Mouse (Mus musculus): Measurements from ENCODE around the gene Ipmk. TPM values are rescaled to one million over a fixed set of nuclear protein-coding genes. Genes with fewer than 3 reads are reported as not detected.
A peak's percentile ranks its signal among the peaks of the same experiment; 100 is the strongest.

Ipmk gene
- polyA plus RNA-seq, 1 experiment from 2014 or later: 18.2 TPM

- Histone ChIP-seq H3K36me3 (ENCODE audit: control insufficient read depth, insufficient read depth, low read length) (no peaks in the 10 kb centered on the region), H3K4me2 (no peak overlapping the region), H3K4me1 (replicated peaks; ENCODE audit: control insufficient read depth, insufficient read depth, low read length) (no peaks in the 10 kb centered on the region), H3K27me3 (replicated peaks; ENCODE audit: control insufficient read depth, insufficient read depth, low read length) (no peaks in the 10 kb centered on the region), H3K4me3 (ENCODE audit: low read depth, low read length) (no peak overlapping the region), H3K27ac (ENCODE audit: low read depth, low read length) (no peak overlapping the region), H3K9ac (ENCODE audit: low read depth, low read length) (no peak overlapping the region), H3K9me3 (ENCODE audit: control insufficient read depth, low read length) (no peaks in the 10 kb centered on the region)
- ATAC-seq (replicated peaks; ENCODE audit: low FRiP score): no peak
- 79% methylated on average over 3 of the region's 3 CpGs for WGBS
- no peak for DNase-seq (ENCODE audit: low spot score)
Observed at GRCm38 (mm10) chr10:71468315-71468714, 120.8 kb downstream of the Ipmk start.

DNA sequence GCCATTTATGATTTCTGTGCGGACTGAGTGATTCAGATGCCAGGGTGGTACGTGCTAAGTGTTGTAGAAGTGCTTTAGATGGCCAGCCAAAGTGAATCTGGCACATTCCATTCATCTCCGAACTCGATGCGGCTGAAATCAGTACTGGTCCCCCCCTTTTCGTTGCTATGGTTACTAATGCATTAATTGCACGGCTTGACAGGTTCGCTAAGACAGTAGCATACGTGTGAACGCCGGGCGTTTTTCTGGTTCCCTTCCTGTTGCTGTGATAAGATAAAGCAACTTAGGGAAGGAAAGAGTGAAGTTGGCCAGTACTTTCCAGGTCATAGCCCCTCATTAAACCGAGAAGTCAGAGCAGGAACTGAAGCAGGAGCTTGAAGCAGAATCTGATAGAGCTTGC is 122.2 kb downstream of the Ipmk start:
- no peaks in the 10 kb centered on the region for H3K4me1 ChIP-seq (replicated peaks; ENCODE audit: control insufficient read depth, insufficient read depth, low read length)
- H3K27ac ChIP-seq (ENCODE audit: low read depth, low read length): no peak overlapping the region
- no peaks in the 10 kb centered on the region for H3K9me3 ChIP-seq (ENCODE audit: control insufficient read depth, low read length)
- H3K4me2 ChIP-seq: no peak overlapping the region
- no peak overlapping the region for H3K4me3 ChIP-seq (ENCODE audit: low read depth, low read length)
- no peak for ATAC-seq (replicated peaks; ENCODE audit: low FRiP score)
- 70% methylated on average over 13 of the region's 13 CpGs for WGBS
- H3K9ac ChIP-seq (ENCODE audit: low read depth, low read length): no peak overlapping the region
- no peaks in the 10 kb centered on the region for H3K36me3 ChIP-seq (ENCODE audit: control insufficient read depth, insufficient read depth, low read length)
- no peaks in the 10 kb centered on the region for H3K27me3 ChIP-seq (replicated peaks; ENCODE audit: control insufficient read depth, insufficient read depth, low read length)
- DNase-seq (ENCODE audit: low spot score): no peak

- Histone ChIP-seq H3K9ac (ENCODE audit: low read depth, low read length) (no peak overlapping the region), H3K27me3 (replicated peaks; ENCODE audit: control insufficient read depth, insufficient read depth, low read length) (no peaks in the 10 kb centered on the region), H3K4me2 (no peak overlapping the region), H3K9me3 (ENCODE audit: control insufficient read depth, low read length) (no peaks in the 10 kb centered on the region), H3K36me3 (ENCODE audit: control insufficient read depth, insufficient read depth, low read length) (no peaks in the 10 kb centered on the region), H3K4me1 (replicated peaks; ENCODE audit: control insufficient read depth, insufficient read depth, low read length) (no peaks in the 10 kb centered on the region), H3K27ac (ENCODE audit: low read depth, low read length) (no peak overlapping the region), H3K4me3 (ENCODE audit: low read depth, low read length) (no peak overlapping the region)
- WGBS: 80% methylated on average over 6 of the region's 6 CpGs
- no peak for DNase-seq (ENCODE audit: low spot score)
- no peak for ATAC-seq (replicated peaks; ENCODE audit: low FRiP score)
Observed at GRCm38 (mm10) chr10:71472033-71472432, 124.5 kb downstream of the Ipmk start.

DNA sequence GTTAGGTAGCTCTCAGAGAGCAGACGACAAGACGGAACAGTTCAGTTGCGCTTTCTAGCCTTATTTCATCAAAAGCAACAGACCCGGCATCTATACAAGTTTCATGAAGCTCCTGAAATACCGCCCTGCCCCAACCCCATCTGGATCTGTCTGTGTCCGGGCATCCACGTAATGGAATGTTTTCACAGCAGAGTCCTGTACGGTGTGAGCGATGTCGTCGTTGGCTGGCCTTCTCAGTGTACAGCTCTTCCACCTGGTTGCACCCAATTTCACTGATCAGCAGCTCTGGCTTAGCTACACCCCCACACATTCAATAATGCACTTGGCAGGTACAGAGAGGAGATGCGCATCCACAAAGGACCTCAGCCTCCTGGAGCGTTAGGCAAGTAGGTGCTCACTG is 126.0 kb downstream of the Ipmk start:
- H3K27ac ChIP-seq (ENCODE audit: low read depth, low read length): no peak overlapping the region
- no peak for DNase-seq (ENCODE audit: low spot score)
- no peaks in the 10 kb centered on the region for H3K27me3 ChIP-seq (replicated peaks; ENCODE audit: control insufficient read depth, insufficient read depth, low read length)
- no peaks in the 10 kb centered on the region for H3K36me3 ChIP-seq (ENCODE audit: control insufficient read depth, insufficient read depth, low read length)
- no peak overlapping the region for H3K4me2 ChIP-seq
- no peak for ATAC-seq (replicated peaks; ENCODE audit: low FRiP score)
- H3K4me3 ChIP-seq (ENCODE audit: low read depth, low read length): no peak overlapping the region
- no peaks in the 10 kb centered on the region for H3K4me1 ChIP-seq (replicated peaks; ENCODE audit: control insufficient read depth, insufficient read depth, low read length)
- WGBS: 87% methylated on average over 13 of the region's 13 CpGs
- no peak overlapping the region for H3K9ac ChIP-seq (ENCODE audit: low read depth, low read length)
- no peaks in the 10 kb centered on the region for H3K9me3 ChIP-seq (ENCODE audit: control insufficient read depth, low read length)

GRCm38 (mm10) chr10:71476471-71477080 is 129.0 kb downstream of the Ipmk start:
- Histone ChIP-seq H3K9me3 (ENCODE audit: control insufficient read depth, low read length) (no peaks in the 10 kb centered on the region), H3K9ac (ENCODE audit: low read depth, low read length) (no peak overlapping the region), H3K4me2 (no peak overlapping the region), H3K27ac (ENCODE audit: low read depth, low read length) (no peak overlapping the region), H3K4me1 (replicated peaks; ENCODE audit: control insufficient read depth, insufficient read depth, low read length) (no peaks in the 10 kb centered on the region), H3K36me3 (ENCODE audit: control insufficient read depth, insufficient read depth, low read length) (no peaks in the 10 kb centered on the region), H3K27me3 (replicated peaks; ENCODE audit: control insufficient read depth, insufficient read depth, low read length) (no peaks in the 10 kb centered on the region), H3K4me3 (ENCODE audit: low read depth, low read length) (no peak overlapping the region)
- no peak for DNase-seq (ENCODE audit: low spot score)
- 76% methylated on average over 8 of the region's 8 CpGs for WGBS
- no peak for ATAC-seq (replicated peaks; ENCODE audit: low FRiP score)

- Histone ChIP-seq H3K4me1 (replicated peaks; ENCODE audit: control insufficient read depth, insufficient read depth, low read length) (no peaks in the 10 kb centered on the region), H3K9ac (ENCODE audit: low read depth, low read length) (no peak overlapping the region), H3K27ac (ENCODE audit: low read depth, low read length) (no peak overlapping the region), H3K36me3 (ENCODE audit: control insufficient read depth, insufficient read depth, low read length) (no peaks in the 10 kb centered on the region), H3K4me3 (ENCODE audit: low read depth, low read length) (no peak overlapping the region), H3K9me3 (ENCODE audit: control insufficient read depth, low read length) (no peaks in the 10 kb centered on the region), H3K4me2 (no peak overlapping the region), H3K27me3 (replicated peaks; ENCODE audit: control insufficient read depth, insufficient read depth, low read length) (no peaks in the 10 kb centered on the region)
- 42% methylated on average over 4 of the region's 4 CpGs for WGBS
- DNase-seq (ENCODE audit: low spot score) (no peak), ATAC-seq (replicated peaks; ENCODE audit: low FRiP score) (no peak)
Observed at GRCm38 (mm10) chr10:71477147-71477546, 129.6 kb downstream of the Ipmk start.

GRCm38 (mm10) chr10:71479700-71480325 is 132.2 kb downstream of the Ipmk start:
- no peak overlapping the region for H3K27ac ChIP-seq (ENCODE audit: low read depth, low read length)
- no peak overlapping the region for H3K4me2 ChIP-seq
- H3K4me1 ChIP-seq (replicated peaks; ENCODE audit: control insufficient read depth, insufficient read depth, low read length): no peaks in the 10 kb centered on the region
- WGBS: 12% methylated on average over 8 of the region's 8 CpGs
- peak; percentile 45 for DNase-seq (ENCODE audit: low spot score)
- H3K27me3 ChIP-seq (replicated peaks; ENCODE audit: control insufficient read depth, insufficient read depth, low read length): no peaks in the 10 kb centered on the region
- no peak for ATAC-seq (replicated peaks; ENCODE audit: low FRiP score)
- H3K9ac ChIP-seq (ENCODE audit: low read depth, low read length): no peak overlapping the region
- H3K4me3 ChIP-seq (ENCODE audit: low read depth, low read length): no peak overlapping the region
- no peaks in the 10 kb centered on the region for H3K9me3 ChIP-seq (ENCODE audit: control insufficient read depth, low read length)
- H3K36me3 ChIP-seq (ENCODE audit: control insufficient read depth, insufficient read depth, low read length): no peaks in the 10 kb centered on the region

Other genes with a start within 250 kb of the Ipmk start
- 8.9 and 9.7 TPM in 2 replicates for gene Bicc1, start 188.1 kb upstream of the Ipmk start, polyA plus RNA-seq (2014; fragmentation: Nextera tagmentation; extraction: Ambion mirVana)
- 104 and 105 TPM in 2 replicates for gene Tfam, start 109.5 kb upstream of the Ipmk start, polyA plus RNA-seq (2014; fragmentation: Nextera tagmentation; extraction: Ambion mirVana)
- gene Ube2d1, start 62.5 kb upstream of the Ipmk start, polyA plus RNA-seq (2014; fragmentation: Nextera tagmentation; extraction: Ambion mirVana): 34.7 and 41.6 TPM in 2 replicates
- 129 TPM in 2 replicates for gene Cisd1, start 2.8 kb upstream of the Ipmk start, polyA plus RNA-seq (2014; fragmentation: Nextera tagmentation; extraction: Ambion mirVana)

Data from liver, embryonic 11.5 days (tissue).